Mouse (Mus musculus): Measurements from ENCODE around the gene Ghrhr.

The Ghrhr gene

DNA sequence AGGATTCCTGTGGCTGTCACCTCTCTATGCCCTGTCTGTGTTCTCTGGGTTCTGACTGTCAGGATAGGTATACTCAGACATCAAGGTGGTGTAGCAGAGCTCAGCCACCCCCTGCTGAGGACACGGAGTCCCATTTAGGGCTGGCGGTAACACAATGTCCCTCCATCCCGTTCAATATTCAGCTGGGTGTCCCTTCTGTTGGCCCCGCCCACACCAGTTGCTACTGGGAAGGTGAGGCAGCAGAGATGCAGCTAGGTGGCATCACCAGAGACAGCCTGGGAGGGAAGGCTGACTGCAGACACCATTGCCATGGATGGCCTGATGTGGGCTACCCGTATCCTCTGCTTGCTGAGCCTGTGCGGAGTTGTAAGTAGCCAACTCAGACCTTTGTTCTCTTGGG is at the start of gene Ghrhr:
TSS of gene Ghrhr (plus strand) at position 220 of the 400 bp plus-strand sequence.
- DNase-seq (ENCODE audit: extremely low read depth, insufficient read length, low spot score) = no peak

DNA sequence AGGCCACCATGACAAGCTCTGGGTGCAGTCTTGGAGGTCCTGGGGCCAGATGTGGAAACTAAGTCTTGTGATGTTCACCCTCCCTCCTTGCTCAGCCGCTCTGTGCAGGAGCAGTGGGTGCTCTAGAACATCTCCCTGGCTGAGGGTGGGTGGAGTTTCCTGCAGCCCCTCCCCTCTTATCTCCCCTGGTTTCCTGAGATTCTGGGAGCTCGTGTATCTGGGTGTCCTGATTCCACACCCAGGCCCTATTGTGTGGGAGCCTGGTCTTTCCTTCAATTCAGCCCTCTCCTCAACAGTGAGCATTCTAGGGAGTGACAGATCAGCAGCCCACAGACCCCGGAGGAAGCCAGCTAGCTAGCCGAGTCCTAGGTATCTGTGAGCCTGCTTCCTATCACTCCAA is 49.8 kb upstream of the Ghrhr start:
- DNase-seq (ENCODE audit: extremely low read depth, insufficient read length, low spot score) = no peak

DNA sequence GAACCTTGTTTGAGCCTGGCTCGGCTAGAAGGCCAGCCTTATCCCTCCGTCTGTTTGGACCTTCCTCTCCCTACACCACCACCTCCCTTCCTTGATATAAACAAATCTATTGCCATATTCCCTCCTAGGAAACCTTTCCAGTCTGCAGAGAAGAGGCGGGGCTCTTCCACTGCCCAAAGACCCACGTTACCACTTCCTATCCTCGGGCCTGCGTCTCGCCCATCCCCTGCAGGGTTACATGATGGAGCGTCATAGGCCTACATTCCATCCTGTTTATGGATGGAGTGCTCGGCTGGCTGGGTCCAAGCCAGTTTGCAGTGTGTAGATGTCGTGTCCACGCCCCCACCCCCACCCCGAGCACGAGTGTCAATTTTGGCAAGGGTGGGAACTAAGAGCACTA is 48.8 kb upstream of the Ghrhr start:
- DNase-seq (ENCODE audit: extremely low read depth, insufficient read length, low spot score) = no peak

DNA sequence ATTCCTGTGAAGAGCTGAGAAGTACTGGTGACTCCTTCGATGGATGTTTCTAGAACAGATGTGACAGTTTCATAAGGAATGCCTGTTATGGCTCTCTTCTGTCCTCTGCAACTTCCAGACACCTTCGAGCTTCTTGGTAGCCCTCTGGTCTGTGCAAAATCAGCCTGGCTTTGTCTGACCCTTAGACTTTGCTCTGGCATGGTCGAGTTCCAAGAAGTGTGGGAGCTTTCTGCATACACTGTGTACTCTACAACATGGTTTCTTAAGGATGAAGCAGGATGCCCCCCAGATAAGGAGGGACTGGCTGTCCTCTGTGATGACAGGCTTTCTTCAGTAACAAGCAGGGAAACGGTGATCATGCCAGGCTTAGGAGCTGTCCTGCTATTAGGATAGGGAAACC is 47.9 kb upstream of the Ghrhr start:
- no peak for DNase-seq (ENCODE audit: extremely low read depth, insufficient read length, low spot score)

DNA sequence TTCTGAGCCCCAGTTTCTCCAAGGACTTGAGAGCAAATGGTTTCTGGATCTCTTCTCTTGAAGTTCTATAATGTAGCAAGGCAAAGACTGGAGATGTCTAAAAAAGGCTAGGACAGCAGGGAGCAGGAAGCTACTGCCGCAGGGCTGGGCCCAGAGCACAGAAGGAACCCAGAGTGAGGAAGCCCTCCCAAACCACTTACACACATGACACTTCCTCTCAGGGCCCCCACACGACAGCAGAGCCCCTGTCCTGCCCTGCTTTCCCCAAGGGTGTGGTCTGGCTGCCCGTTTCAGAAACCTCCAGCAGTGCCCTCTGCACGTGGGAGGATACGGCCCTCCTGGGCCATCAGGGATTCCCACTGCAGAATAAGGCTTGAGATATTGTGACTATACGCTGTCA is 44.8 kb upstream of the Ghrhr start:
- DNase-seq (ENCODE audit: extremely low read depth, insufficient read length, low spot score) = no peak

DNA sequence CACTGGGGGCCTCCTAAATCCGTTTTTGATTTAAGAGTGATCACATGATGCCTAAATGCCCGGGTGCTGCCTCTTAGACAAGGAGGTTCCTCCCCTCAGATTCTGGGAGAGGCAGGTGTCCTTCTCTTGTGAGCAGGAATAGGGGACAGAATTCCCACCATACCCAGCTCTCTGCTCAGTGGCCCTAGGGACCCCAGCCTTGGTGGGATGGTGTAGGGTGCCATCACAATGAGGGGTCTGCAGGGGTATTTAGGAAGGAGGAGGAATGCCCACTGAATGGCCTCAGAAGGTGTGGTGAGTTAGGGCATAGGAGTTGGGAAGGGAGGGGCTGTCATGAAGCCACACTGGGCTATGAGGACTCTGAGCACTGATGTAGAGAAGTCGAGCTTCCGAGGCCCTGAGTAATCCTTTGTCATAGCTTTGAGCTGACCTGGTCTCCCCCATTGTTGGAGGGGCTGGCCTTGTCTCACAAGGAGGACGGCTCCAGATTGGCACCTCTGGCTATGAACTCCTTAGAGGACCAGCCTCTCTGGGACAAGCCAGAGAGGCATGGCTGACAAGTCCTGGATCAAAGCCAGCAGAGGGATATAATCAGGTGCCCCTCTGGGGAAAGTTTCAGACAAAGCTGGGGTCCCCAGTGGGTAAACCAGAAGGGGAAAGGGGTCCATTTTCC is 43.9 kb upstream of the Ghrhr start:
- no peak for DNase-seq (ENCODE audit: extremely low read depth, insufficient read length, low spot score)

DNA sequence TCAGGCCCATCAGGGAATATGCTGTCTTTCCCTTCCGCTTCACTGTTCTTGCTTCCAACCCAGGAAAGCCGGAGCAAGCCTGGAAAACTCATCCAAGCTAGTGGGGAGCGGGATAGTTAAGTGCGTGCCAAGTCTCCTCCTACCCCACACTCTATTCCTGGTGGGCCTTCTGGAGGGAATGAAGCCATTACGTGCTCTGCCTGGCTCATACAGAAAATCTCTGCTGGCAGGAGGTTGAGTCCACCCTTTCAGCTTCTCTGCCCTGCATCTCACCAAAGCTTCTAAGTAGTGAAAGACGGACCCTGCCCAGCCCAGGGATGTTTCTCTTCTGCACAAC is 43.4 kb upstream of the Ghrhr start:
- DNase-seq (ENCODE audit: extremely low read depth, insufficient read length, low spot score) = no peak

DNA sequence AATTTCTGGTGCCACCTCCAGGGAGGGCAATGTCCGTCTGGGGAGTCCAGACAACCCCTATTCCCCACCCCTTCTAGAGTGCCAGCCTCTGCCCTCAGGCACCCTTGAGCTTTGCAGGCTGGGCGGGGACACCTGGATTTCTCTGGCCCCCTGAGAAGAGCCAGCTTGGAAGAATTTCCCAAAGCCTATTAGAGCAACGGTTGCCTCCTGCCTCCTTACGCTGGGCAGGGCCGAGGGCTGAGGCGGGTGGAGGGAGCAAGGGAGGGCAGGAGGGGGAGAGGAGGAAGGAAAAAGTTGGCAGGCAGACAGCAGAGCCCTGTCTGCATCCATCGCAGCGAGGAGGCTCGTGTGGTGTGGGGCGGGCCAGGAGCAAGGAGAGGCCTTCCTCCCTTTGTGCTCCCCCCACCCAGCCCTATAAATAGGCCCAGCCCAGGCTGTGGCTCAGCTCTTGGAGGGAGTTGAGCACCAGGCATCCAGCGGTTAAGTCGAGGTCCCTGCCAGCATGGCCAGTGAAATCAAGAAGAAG is 40.0 kb upstream of the Ghrhr start, which contains the start of gene Aqp1:
TSS of gene Aqp1 (plus strand) at position 444 of the 526 bp plus-strand sequence.
- DNase-seq (ENCODE audit: extremely low read depth, insufficient read length, low spot score) = peak; percentile 93

DNA sequence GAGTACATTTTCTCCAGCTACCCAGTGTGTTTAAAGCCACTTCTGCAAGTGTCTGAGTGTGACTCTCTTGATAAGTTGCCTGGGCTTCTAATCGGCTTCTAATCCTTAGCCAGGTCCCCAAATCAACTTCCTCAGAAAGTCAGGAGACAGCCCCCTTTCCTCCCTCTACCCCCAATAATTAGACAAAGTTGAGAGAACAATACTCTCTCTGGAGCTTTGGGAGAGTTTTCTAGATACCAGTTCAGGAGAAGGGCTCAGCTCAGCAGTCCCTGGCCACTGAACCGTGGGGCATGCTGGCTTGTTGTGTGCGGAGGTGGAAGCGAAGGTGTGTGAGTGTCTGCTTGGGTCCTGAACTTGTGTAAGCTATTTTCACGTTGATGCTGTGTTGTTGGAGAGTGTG is 38.9 kb upstream of the Ghrhr start:
- peak; percentile 22 for DNase-seq (ENCODE audit: extremely low read depth, insufficient read length, low spot score)

DNA sequence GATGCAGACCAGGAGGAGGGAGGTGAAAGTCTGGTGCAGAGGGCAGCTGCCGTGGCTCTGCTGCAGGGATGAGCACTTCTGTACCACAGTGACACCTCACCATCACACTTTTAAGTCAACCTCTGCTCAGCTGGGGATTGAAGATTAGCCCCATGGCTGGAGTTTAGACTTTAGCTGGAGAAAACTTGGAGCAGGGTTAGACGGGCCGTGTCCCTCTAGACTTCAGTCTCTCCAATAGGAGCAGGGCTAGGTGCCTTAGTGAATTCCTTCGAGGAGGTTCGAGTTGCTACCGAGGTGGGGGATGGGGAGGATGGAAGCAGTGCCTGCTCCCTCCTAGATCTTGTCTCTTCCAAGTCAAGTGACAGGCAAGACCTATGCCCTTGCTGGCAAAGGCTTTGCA is 38.0 kb upstream of the Ghrhr start:
- DNase-seq (ENCODE audit: extremely low read depth, insufficient read length, low spot score) = no peak

DNA sequence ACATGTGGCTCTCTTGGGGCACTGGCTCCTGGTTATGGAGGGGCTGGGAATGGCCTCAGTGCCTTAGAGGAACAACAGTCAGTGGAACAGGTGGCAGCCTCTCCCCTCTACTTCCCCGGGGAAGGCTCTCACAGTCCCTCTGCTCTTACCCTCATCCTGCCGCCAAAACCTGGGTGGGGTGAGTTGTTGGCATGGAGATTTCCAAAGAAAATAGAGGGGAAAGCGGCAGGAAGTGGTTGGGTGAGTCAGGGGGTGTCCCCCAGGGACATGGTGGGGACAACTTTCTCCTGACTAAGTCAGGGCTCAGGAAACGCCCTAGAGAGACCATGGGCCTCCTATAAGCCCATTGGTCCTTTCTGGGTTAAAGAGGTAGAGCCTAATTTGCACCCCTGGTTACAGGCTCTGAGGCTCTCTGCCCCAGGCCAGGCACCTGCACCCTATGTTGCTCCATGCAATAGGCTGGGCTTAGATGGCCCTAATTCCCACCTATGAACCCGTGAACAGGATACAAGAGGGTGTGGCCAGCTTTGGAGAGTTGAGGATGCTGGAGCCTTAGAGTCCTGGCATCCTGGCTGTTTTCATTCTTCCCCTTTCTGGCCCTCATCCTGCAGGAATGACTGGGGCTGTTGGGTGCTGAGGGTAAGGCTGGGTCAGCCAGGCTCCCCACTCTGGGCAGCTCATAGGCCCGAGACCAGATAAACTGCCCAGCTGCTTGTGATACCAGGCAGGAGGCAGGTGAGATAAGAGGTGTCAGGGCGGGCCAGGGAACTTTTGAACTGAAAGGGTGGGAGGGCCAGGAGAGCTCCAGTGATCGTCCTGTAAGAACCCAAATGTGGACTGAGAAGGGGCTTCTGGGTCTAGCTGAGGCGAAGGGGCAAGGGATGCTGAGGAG is 36.9 kb upstream of the Ghrhr start:
- DNase-seq (ENCODE audit: extremely low read depth, insufficient read length, low spot score) = peak; percentile 86

DNA sequence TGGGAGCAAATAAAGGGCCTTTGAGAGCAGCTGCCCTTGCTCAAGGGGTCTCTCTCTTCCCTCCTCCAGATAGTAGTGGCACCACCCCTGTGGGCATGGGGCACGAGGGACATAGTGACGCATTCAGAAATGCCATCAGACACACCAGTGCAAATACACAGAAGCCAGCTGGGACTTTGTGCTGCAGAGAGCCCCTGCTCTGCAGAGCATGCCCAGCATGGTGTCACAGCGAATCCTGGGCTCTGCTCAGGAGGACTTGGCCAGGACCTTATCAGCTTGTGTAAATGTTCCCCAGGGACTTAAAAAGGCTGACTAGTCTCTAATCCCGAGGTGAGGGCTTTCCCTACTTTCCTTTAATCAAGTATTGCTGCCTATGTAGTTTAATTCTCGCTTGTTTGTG is 34.4 kb upstream of the Ghrhr start:
- DNase-seq (ENCODE audit: extremely low read depth, insufficient read length, low spot score) = no peak

DNA sequence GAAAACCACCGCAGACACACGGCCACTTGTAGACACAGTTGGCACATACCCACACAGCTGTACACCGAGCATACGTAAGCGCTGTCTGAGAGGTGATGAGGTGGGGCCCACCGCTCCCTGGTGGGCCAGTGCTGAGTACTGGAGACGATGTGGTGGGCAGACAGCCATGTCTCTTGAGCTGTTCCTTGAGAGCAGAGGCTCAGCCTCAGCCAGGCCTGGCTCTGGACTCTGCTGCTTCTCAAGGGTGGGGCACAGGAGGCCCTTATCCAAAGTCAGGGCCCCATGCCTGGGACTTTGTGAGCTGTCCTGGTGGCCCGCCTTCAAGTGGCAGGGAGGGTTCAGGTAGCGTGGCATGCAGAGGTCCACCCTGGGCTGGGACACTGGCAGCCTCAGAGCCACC is 33.8 kb upstream of the Ghrhr start:
- no peak for DNase-seq (ENCODE audit: extremely low read depth, insufficient read length, low spot score)

DNA sequence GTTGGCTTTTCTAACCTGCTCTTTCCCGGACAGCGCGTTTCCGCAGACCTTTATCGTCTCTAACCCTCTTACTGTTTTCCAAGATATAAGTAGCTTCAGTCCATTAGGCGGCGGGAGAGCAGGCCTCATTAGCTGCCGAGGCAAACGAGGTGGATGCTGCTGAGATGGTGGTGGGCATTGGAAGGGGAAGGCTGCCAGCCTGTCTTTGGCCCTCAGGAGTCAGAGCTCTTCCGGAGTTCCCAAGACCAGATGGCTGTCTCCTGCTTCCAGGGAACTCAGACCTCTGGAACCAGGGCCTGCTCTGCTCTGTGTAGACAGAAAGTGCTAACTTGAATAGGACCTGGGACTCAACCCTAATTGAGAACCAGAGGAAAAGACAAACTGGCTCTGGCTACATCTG is 32.6 kb upstream of the Ghrhr start:
- DNase-seq (ENCODE audit: extremely low read depth, insufficient read length, low spot score) = no peak

DNA sequence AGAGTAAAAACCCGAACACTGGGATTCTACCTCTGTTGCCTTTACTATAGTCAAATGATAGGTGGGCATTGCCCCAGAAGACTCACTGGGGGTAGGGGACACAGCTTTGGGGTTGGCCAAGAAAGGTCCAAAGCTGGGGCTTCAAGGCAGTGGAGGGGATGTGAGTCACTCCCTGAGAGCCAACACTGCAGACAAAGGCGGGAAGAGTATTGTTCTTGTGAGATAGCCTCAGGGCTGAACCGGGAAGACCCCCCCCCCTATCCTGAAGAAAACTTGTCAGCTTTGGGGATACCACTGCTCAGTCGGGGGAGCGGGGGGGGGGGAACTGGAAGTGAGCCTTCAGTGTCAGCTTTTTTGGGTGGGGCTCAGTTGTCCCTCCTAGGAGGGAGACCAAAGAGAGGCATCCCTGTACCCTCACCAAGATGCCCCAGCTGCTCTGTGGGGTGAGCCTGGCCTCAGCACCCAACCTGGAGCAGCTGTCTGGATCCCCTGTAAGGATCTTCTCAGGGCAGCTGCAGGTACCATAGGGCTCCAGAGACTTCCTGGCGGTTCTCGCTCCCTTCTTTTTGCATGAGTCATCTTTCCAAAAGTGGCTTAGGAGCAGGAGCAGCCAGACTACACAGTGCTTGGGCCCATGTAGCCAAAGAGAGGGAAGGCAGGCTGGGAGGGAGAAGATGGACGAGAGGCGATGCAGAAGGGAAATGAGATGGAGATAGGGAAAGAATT is 31.6 kb upstream of the Ghrhr start:
- DNase-seq (ENCODE audit: extremely low read depth, insufficient read length, low spot score) = peak; percentile 55

DNA sequence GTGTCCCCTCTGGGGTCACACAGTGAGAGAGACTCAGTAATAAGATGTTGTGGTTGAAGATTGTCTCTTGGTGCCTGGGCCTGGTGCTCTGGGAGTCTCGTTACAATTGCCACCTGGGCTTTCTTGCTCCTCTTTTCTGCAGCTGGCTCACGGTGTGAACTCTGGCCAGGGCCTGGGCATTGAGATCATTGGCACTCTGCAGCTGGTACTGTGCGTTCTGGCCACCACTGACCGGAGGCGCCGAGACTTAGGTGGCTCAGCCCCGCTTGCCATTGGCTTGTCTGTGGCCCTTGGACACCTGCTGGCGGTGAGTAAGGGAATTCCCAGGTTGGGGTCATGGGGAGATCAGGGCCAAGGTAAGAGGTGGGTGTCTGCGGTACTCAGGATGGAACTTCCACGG is 30.8 kb upstream of the Ghrhr start:
- no peak for DNase-seq (ENCODE audit: extremely low read depth, insufficient read length, low spot score)

DNA sequence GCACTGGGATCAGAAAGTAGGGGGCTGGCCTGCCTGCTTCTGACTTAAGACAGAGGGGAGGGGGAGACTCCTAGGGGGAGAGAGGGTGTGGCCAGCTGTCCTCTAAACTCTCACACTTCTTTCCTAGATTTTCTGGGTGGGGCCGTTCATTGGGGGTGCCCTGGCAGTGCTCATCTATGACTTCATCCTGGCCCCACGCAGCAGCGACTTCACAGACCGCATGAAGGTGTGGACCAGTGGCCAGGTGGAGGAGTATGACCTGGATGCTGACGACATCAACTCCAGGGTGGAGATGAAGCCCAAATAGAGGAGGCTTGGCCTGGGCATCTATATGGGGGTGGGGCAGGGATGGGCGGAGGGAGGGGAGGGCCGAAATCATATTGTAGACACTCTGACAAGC is 29.6 kb upstream of the Ghrhr start:
- no peak for DNase-seq (ENCODE audit: extremely low read depth, insufficient read length, low spot score)

DNA sequence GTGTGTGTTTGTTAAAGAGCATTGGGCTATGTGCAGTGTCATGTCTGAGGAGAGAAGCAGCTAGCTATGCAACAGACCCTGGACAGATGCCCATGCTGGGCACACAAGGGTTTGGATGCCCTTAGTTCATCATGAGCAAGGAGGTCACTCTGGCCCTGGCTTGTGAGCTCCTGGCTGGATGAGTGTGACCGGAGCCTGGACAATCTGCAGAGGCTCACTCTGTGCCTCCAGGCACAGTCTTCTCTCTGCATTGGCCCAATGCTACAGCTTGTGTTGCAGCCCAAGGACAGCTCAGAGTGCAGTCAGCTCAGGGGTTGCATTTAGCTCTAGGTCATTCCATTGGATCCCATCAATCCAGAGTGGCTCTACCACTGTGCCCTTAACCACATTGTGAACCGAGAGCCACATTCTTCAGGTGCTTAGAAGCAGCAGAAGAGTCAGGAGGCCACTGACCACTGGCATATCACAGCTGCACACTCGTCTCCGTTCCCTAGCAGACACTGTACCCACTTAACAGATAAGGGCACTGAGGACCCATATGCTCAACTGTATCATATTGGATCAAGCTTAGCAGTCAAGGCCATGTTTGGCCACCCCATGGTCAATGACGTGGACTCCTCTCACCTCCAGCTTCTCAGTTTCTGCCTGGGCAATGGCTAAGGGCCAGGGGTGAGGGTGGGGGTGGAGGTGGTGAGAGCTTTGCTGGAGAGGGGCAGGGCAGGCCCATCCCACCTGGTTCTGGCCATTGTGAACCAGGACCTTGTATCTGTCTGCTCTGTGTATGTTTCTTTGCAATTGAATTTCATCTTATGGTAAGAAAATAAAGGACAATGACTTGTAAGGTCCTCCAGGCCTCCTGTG is 28.2 kb upstream of the Ghrhr start:
- no peak for DNase-seq (ENCODE audit: extremely low read depth, insufficient read length, low spot score)

DNA sequence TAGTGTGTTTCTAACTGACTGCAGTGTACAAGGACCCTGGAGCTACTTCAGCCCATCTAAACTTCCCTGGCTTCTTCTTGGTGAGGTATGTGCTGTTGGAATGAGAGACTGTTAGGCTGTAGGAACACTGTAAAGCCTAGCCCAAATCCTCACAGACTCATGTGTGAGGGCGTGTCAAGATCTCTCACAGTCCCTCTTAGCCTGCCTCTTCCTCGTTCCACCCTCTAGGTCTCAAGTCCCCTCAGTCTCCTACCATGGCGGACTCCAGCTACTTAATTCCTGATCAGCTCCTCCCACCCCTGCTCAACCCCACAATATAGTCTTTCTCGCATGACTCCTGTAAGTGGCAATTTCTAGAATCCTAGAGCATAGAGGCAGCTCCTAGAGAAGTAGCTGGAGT is 26.9 kb upstream of the Ghrhr start:
- DNase-seq (ENCODE audit: extremely low read depth, insufficient read length, low spot score) = no peak

DNA sequence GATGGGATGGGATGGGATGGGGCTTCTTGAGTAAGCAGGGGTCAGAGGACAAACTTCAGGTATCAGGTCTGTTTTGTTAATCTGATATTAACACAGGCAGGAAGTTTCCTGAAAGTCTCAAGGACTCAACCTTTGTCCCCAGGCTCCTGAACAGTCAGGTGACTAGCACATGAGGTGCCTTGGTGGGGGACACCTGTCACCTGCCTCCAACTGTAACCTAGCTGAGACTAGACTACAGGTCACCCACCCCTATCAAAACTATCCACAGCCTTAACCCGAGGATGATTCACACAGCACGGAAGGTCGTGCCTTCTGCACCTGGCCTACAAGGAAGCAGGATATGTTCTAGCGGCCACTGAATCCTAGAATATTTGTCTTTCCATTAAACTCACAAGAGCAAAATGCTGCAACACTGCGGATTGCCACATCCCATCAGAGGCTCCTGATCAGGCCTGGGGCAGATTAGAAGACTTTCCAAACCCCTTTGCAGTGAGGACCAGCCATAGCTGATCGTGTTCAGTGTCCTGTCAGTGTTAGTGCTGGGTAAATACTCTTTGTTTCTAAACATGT is 25.6 kb upstream of the Ghrhr start:
- DNase-seq (ENCODE audit: extremely low read depth, insufficient read length, low spot score) = no peak

Data from 3134 (cell line).